Mouse (Mus musculus): ENCODE results near the gene Chrng. TPM values are rescaled to one million over a fixed set of nuclear protein-coding genes. Genes with fewer than 3 reads are reported as not detected.

Chrng gene
- total and polyA plus RNA-seq, 3 experiments, result 0.04 TPM; not detected in 2

- H3K4me2 ChIP-seq (ENCODE audit: insufficient read depth, low read depth, poor library complexity, severe bottlenecking), result no peak within 1 kb of the TSS
- no peak within 1 kb of the TSS for H3K4me3 ChIP-seq (replicated peaks in 1 of 3; ENCODE audit: low read depth in 2 of 3, low read length in 2 of 3, poor library complexity in 1 of 3)
Observed at GRCm38 (mm10) chr1:87156199-87156587, 48.3 kb upstream of the Chrng start, which contains the start of gene Ecel1. TSS of gene Ecel1 (minus strand) at chr1:87156521.

GRCm38 (mm10) chr1:87159396-87159795, 45.1 kb upstream of the Chrng start:
- Histone ChIP-seq H3K27me3 (replicated peaks) (peaks cover 36% of the 10 kb centered on the region), H3K36me3 (replicated peaks in 1 of 2; ENCODE audit: control insufficient read depth in 1 of 2, insufficient read depth in 1 of 2, low read length in 1 of 2) (no peaks in the 10 kb centered on the region), H3K9ac (ENCODE audit: insufficient read depth, low read depth) (no peak overlapping the region), H3K4me3 (replicated peaks in 1 of 3; ENCODE audit: low read depth in 2 of 3, low read length in 2 of 3, poor library complexity in 1 of 3) (no peak overlapping the region), H3K27ac (ENCODE audit: insufficient read depth, low read depth) (no peak overlapping the region), H3K9me3 (replicated peaks; ENCODE audit: low read length) (peaks cover 10% of the 10 kb centered on the region), H3K4me1 (ENCODE audit: control insufficient read depth in 1 of 2, insufficient read depth in 2 of 2) (no peaks in the 10 kb centered on the region), H3K4me2 (ENCODE audit: insufficient read depth, low read depth, poor library complexity, severe bottlenecking) (no peak overlapping the region), H3K79me2 (replicated peaks; ENCODE audit: control insufficient read depth, extremely low read depth, insufficient read depth, poor library complexity, severe bottlenecking) (no peaks in the 10 kb centered on the region)
- dilution Hi-C loops (cut with MboI; ENCODE audit: extremely low pct_ligation_motif_present, extremely low pct_unique_long_range_greater_than_20kb, low sequenced_read_pairs) (no loop called here), in situ Hi-C loops (cut with MboI; ENCODE audit: low pct_ligation_motif_present, low pct_unique_long_range_greater_than_20kb, low sequenced_read_pairs) (no loop called here)
- TF ChIP-seq NRF1 (IDR thresholded peaks at IDR 0.05; ENCODE audit: low read depth, low read length) (no peak), CHD1 (IDR thresholded peaks at IDR 0.05; ENCODE audit: low read depth, low read length) (no peak), POLR2AphosphoS2 (IDR thresholded peaks at IDR 0.05; ENCODE audit: low read depth, low read length) (no peak), RAD21 (IDR thresholded peaks at IDR 0.05; ENCODE audit: low read depth, low read length) (no peak), HCFC1 (IDR thresholded peaks at IDR 0.05; ENCODE audit: low read depth, low read length) (no peak), ETS1 (conservative IDR thresholded peaks at IDR 0.05; ENCODE audit: low read depth, low read length) (no peak), JUN (IDR thresholded peaks at IDR 0.05; ENCODE audit: insufficient read depth, low read depth, low read length) (no peak)
- no peak for DNase-seq (ENCODE audit: extremely low read depth)

More at GRCm38 (mm10) chr1:87156199-87156587, 48.3 kb upstream of the Chrng start, which contains the start of gene Ecel1:
- dilution Hi-C loops (cut with MboI; ENCODE audit: extremely low pct_ligation_motif_present, extremely low pct_unique_long_range_greater_than_20kb, low sequenced_read_pairs), result no loop called here
- TF ChIP-seq POLR2A (IDR thresholded peaks at IDR 0.05; ENCODE audit: low read depth, low read length) (no peak), IRF4 (IDR thresholded peaks at IDR 0.05; ENCODE audit: low read depth, low read length) (no peak), HCFC1 (IDR thresholded peaks at IDR 0.05; ENCODE audit: low read depth, low read length) (no peak), MAFK (IDR thresholded peaks at IDR 0.05; ENCODE audit: insufficient replicate concordance, low read length) (no peak), UBTF (IDR thresholded peaks at IDR 0.05; ENCODE audit: low read depth, low read length) (no peak), KAT2A (IDR thresholded peaks at IDR 0.05; ENCODE audit: insufficient replicate concordance, low read length) (no peak), MAX (IDR thresholded peaks at IDR 0.05; ENCODE audit: low read length) (no peak), CHD2 (IDR thresholded peaks at IDR 0.05; ENCODE audit: low read length) (no peak), ELF1 (IDR thresholded peaks at IDR 0.05; ENCODE audit: low read depth, low read length) (no peak), E2F4 (IDR thresholded peaks at IDR 0.05; ENCODE audit: insufficient replicate concordance, low read depth, low read length) (no peak), RCOR1 (conservative IDR thresholded peaks at IDR 0.05; ENCODE audit: low read depth, low read length) (no peak), MYC (IDR thresholded peaks at IDR 0.05; ENCODE audit: low read depth, low read length) (no peak), NELFE (IDR thresholded peaks at IDR 0.05; ENCODE audit: low read depth, low read length) (no peak), ETS1 (conservative IDR thresholded peaks at IDR 0.05; ENCODE audit: low read depth, low read length) (no peak), ZKSCAN1 (IDR thresholded peaks at IDR 0.05; ENCODE audit: borderline replicate concordance, low read depth, low read length) (no peak), SIN3A (IDR thresholded peaks at IDR 0.05; ENCODE audit: low read length) (no peak), RAD21 (IDR thresholded peaks at IDR 0.05; ENCODE audit: low read depth, low read length) (no peak)
- Histone ChIP-seq H3K9ac (ENCODE audit: insufficient read depth, low read depth) (no peak within 1 kb of the TSS), H3K79me2 (replicated peaks; ENCODE audit: control insufficient read depth, extremely low read depth, insufficient read depth, poor library complexity, severe bottlenecking) (no peaks in the 10 kb centered on the region), H3K27me3 (replicated peaks) (peaks cover 34% of the 10 kb centered on the region), H3K9me3 (replicated peaks; ENCODE audit: low read length) (peaks cover 19% of the 10 kb centered on the region), H3K27ac (ENCODE audit: insufficient read depth, low read depth) (no peak within 1 kb of the TSS), H3K36me3 (replicated peaks in 1 of 2; ENCODE audit: control insufficient read depth in 1 of 2, insufficient read depth in 1 of 2, low read length in 1 of 2) (no peaks in the 10 kb centered on the region), H3K4me1 (ENCODE audit: control insufficient read depth in 1 of 2, insufficient read depth in 2 of 2) (no peaks in the 10 kb centered on the region)
- no peak for DNase-seq (ENCODE audit: extremely low read depth)
- in situ Hi-C loops (cut with MboI; ENCODE audit: low pct_ligation_motif_present, low pct_unique_long_range_greater_than_20kb, low sequenced_read_pairs), result no loop called here
